Mouse (Mus musculus) small intestine, adult 2 months (tissue): ENCODE measurements around the gene Cbx2. TPM values are rescaled to one million over a fixed set of nuclear protein-coding genes. Genes with fewer than 3 reads are reported as not detected.
A peak's percentile ranks its signal among the peaks of the same experiment; 100 is the strongest.

Experiments
- H3K27ac ChIP-seq: fragments of 200-500 bp; 2 replicates; pipeline ENCODE4 v1.5.1; 2012; ENCODE audit warnings: low read depth, low read length, control low read depth, inconsistent platforms; ENCODE audit not compliant: insufficient read depth
- H3K27me3 ChIP-seq: fragments of 200-500 bp; 2 replicates; pipeline ENCODE4 v1.6.1; 2012; ENCODE audit warnings: mild to moderate bottlenecking, moderate library complexity, low read length, inconsistent platforms; ENCODE audit not compliant: control insufficient read depth, insufficient read depth
- H3K36me3 ChIP-seq: fragments of 200-500 bp; 2 replicates; pipeline ENCODE4 v1.6.1; 2012; ENCODE audit warnings: mild to moderate bottlenecking, low read length, control low read depth, inconsistent platforms; ENCODE audit not compliant: control insufficient read depth, insufficient read depth
- H3K4me1 ChIP-seq: fragments of 200-500 bp; 2 replicates; pipeline ENCODE4 v1.6.1; 2012; ENCODE audit warnings: low read length, inconsistent platforms, mixed read lengths; ENCODE audit not compliant: control insufficient read depth, insufficient read depth, insufficient read length
- H3K4me3 ChIP-seq: fragments of 200-500 bp; 2 replicates; pipeline ENCODE4 v1.5.1; 2012; ENCODE audit warnings: low read depth, mild to moderate bottlenecking, control low read depth, inconsistent platforms, low read length, moderate library complexity
- CTCF ChIP-seq: fragments of 200-500 bp; IDR thresholded peaks from 2 replicates; pipeline ENCODE4 v1.5.1; 2012; ENCODE audit warnings: low read depth, mild to moderate bottlenecking, control low read depth, inconsistent platforms, low read length, moderate library complexity, mixed read lengths; ENCODE audit not compliant: insufficient replicate concordance, insufficient read length; ENCODE audit errors: extremely low read depth
- POLR2A ChIP-seq: fragments of 200-500 bp; IDR thresholded peaks from 2 replicates; pipeline ENCODE4 v1.6.1; 2012; ENCODE audit warnings: low read depth, mild to moderate bottlenecking, control low read depth, inconsistent platforms, low read length, moderate library complexity
- WGBS: fragments of 180-500 bp; shearing (Covaris S2); methylation state at CpG from one replicate; pipeline ENCODE4 v1.1.7; 2018; 5-methylcytosine and 5-hydroxymethylcytosine counted together
- polyA plus RNA-seq: library from polyadenylated mRNA; depleted of rRNA; stranded (reverse); fragments of >200 nt; gene quantifications from 2 replicates; pipeline ENCODE4 v1.2.3, GENCODE M21; 2012; rRNA removed

Gene Cbx2
- 1.6 and 3.1 TPM in 2 replicates for polyA plus RNA-seq

GRCm38 (mm10) chr11:119022895-119023615, at the start of gene Cbx2:
Gene Cbx2 (plus strand): TSS chr11:119022962.
- WGBS, result under 1% methylated on average over 93 of the region's 99 CpGs
- Histone ChIP-seq H3K27ac (no peak within 1 kb of the TSS), H3K27me3 (peaks cover 21% of the 10 kb centered on the region), H3K36me3 (peaks cover 8% of the 10 kb centered on the region), H3K4me3 (peak within 1 kb of the TSS; percentile 94), H3K4me1 (peaks cover 5% of the 10 kb centered on the region)
- TF ChIP-seq POLR2A, result no peak; the same call in 1 of the 2 replicates
- TF ChIP-seq CTCF, result no peak

DNA sequence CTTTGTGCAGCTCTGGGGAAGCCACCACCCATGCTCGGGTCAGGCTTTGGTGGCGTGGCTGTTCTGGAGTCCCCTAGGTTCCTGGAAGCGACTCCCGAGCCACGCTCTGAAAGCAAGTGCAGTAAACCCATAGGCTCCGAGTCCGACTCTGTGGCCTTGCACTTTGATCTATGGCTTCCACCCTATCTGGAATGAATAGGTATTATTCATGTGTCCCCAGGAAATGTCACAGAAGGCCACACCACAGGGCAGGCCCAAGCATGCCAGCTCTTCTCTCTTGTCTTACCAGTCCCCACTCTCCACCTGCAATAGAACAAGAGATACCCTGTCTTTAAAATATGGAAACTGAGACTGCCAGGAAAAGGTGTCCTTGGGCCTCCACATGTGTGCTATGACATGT, 48.4 kb upstream of the Cbx2 start:
- Histone ChIP-seq H3K27me3 (no peaks in the 10 kb centered on the region), H3K36me3 (no peaks in the 10 kb centered on the region), H3K4me1 (peaks cover 21% of the 10 kb centered on the region; the same call in 1 of the 2 replicates), H3K4me3 (no peak overlapping the region), H3K27ac (peak overlapping the region; percentile 80)
- no peak for TF ChIP-seq CTCF
- TF ChIP-seq POLR2A, result peak; percentile 57; the same call in 1 of the 2 replicates
- whole genome bisulfite sequencing, result 26% methylated on average over 7 of the region's 7 CpGs

DNA sequence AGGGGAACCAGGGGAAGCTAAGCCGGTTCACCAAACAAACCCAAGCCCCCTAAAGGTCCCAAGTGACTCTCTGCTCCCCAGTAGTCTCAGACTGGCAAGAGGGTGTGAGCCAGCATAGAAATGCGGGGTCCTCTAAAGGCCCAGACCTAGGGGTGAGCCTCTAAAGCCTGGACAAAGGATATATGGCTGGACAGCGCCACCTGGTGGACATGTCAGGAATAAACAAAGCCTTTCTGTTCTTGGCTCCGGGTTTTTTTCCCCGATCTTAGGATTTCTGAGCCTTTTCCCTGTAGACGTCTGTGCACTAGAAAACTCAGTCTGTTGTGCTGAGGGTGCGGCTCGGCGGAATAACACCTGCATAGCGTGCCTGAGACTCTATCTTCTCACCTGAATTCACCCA, 47.3 kb upstream of the Cbx2 start:
- Histone ChIP-seq H3K36me3 (no peaks in the 10 kb centered on the region), H3K4me1 (peaks cover 28% of the 10 kb centered on the region; the same call in 1 of the 2 replicates), H3K27me3 (no peaks in the 10 kb centered on the region), H3K27ac (peak overlapping the region; percentile 61), H3K4me3 (no peak overlapping the region)
- WGBS, result 4% methylated on average over 10 of the region's 10 CpGs
- TF ChIP-seq POLR2A, result no peak
- TF ChIP-seq CTCF, result peak; percentile 90; the same call in 1 of the 2 replicates

DNA sequence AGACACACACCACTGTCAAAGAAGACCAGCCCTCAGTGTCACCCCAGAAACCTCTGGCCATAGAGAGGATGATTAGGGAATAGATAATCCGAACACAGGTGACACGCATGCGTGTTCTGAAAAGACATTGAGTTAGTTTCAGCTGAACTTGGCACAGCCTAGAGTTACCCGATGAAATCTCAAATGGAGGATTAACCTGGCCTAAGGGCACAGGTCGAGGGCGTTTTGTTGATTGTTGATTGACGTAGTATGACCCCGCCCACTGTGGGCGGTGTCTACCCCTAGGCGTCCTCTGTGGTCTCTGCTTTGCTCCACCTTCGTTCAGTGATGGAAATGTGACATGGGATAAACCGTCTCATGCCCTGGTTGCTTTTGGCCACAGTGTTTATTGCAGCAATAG, 46.8 kb upstream of the Cbx2 start:
- H3K27me3 ChIP-seq, result no peaks in the 10 kb centered on the region
- peak overlapping the region; percentile 61 for H3K27ac ChIP-seq
- 9% methylated on average over 12 of the region's 12 CpGs for WGBS
- no peak overlapping the region for H3K4me3 ChIP-seq
- TF ChIP-seq POLR2A, result no peak
- no peak for TF ChIP-seq CTCF
- peaks cover 33% of the 10 kb centered on the region; the same call in 1 of the 2 replicates for H3K4me1 ChIP-seq
- no peaks in the 10 kb centered on the region for H3K36me3 ChIP-seq

DNA sequence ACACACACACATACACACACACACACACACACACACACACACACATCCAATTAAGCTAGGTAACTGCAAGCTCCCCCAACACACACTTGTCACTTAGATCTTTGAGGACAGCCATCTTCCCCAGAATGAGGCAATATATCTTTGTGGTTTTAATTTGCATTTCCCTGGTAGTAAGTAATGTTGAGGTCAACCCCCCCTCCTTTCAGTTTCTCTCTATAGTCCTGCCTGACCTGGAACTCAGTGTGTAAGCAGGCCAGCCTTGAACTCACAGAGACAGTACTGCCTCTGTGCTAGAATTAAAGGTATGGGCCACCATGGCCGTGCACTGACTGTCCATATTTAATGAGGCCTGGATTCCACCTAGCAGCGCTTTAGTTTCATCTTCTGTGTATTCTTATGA, 42.4 kb upstream of the Cbx2 start:
- Histone ChIP-seq H3K4me1 (peaks cover 46% of the 10 kb centered on the region), H3K36me3 (no peaks in the 10 kb centered on the region), H3K4me3 (no peak overlapping the region), H3K27me3 (no peaks in the 10 kb centered on the region), H3K27ac (no peak overlapping the region)
- 76% methylated on average over 2 of the region's 2 CpGs for WGBS
- no peak for TF ChIP-seq CTCF
- no peak for TF ChIP-seq POLR2A

DNA sequence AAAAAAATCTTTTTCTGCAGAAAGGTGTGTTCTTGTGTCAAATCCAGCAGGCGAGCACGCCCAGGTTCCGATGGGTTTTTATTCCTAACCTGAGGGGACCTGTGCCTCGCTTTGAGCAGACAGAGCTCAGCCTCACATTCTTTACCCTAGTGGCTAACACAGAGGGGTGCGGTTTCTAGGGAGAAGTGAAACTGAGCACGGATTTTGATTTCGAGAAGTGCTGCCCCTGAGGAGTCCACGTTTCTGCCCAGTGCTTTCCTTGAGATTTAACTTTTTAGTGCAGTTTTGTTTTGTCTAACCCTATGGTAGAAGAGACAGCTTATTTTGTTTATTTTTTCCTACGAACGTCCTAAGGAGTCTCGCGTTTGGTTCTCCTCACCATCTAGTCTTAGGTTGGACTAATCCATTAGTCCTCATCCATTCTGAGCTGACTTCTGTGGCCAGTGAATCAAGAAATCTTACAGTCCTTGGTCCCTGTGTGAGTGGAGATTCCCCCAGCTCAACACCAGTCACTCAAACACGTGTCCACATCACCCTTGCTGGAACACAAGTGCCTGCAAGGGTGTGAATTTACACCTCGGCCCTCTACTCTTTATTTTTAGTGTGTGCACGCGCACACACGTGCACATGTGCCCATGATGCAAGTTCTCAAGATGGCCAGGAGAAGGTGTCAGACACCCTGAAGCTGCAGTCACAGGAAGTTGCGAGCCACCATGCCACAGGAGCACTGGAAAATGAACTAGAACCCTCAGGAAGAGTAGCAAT, 41.6 kb upstream of the Cbx2 start:
- Histone ChIP-seq H3K27me3 (no peaks in the 10 kb centered on the region), H3K4me1 (peaks cover 50% of the 10 kb centered on the region), H3K36me3 (no peaks in the 10 kb centered on the region), H3K4me3 (no peak overlapping the region), H3K27ac (peak overlapping the region; percentile 80)
- TF ChIP-seq POLR2A (no peak), CTCF (no peak; the same call in 1 of the 2 replicates)
- WGBS, result 74% methylated on average over 18 of the region's 18 CpGs

DNA sequence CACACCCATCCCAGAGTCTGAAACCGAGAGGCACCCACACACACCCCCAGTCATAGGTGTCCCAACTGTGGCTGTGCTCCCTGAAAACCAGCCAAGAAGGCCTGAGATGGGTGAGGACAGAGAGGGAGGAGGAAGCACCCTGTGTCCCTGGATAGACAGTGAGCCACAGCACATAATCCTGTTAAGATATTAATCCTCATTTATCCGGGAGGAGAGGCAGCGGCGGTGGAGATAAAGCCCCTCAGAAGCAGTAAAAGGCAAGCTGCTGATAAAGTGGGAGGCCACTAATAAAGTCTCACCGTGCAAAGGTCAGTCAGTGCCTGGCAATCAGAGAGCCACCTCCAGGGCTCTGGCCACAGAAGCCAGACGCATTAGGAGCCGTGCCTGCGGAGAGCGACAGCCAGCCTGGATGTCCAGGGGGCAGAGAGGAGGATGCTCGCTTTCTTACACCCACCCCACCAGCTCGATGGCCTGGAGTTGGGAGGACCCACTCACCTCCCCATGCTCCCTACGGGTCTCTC, 40.1 kb upstream of the Cbx2 start:
- H3K27me3 ChIP-seq, result no peaks in the 10 kb centered on the region
- TF ChIP-seq POLR2A (0 out of 2 replicates have a peak, but pooled peaks have one; percentile 44), CTCF (no peak)
- 32% methylated on average over 12 of the region's 12 CpGs for WGBS
- H3K27ac ChIP-seq, result peak overlapping the region; percentile 94
- peaks cover 52% of the 10 kb centered on the region for H3K4me1 ChIP-seq
- H3K36me3 ChIP-seq, result no peaks in the 10 kb centered on the region
- peak overlapping the region; percentile 32 for H3K4me3 ChIP-seq
